Mouse (Mus musculus) CH12.LX (cell line): ENCODE data around the gene Pik3r1. TPM values are rescaled to one million over a fixed set of nuclear protein-coding genes. Genes with fewer than 3 reads are reported as not detected.

Experiments
- DNase-seq: peaks from one replicate; pipeline ENCODE4 v3.0.0-alpha.2; 2013; ENCODE audit errors: extremely low read depth
- H3K27ac ChIP-seq: 2 replicates; pipeline ENCODE4 v1.5.1; 2012; ENCODE audit warnings: low read depth, mild to moderate bottlenecking, control low read depth, moderate library complexity; ENCODE audit not compliant: insufficient read depth
- H3K27me3 ChIP-seq: replicated peaks from 2 replicates; pipeline ENCODE3; 2012; ENCODE audit warnings: inconsistent platforms
- H3K36me3 ChIP-seq, 2 experiments: replicated peaks in 1 of 2; 2 replicates each; pipeline versions ENCODE3 to v1.6.1; 2012; ENCODE audit warnings: inconsistent platforms in 1 of 2, low read length in 1 of 2, mild to moderate bottlenecking in 1 of 2, mixed read lengths in 1 of 2, moderate library complexity in 1 of 2; ENCODE audit not compliant: control insufficient read depth in 1 of 2, insufficient read depth in 1 of 2
- H3K4me1 ChIP-seq, 2 experiments: 2 replicates each; pipeline ENCODE4 v1.6.1; 2012; ENCODE audit warnings: inconsistent platforms in 1 of 2, moderate library complexity in 1 of 2; ENCODE audit not compliant: insufficient read depth in 2 of 2, control insufficient read depth in 1 of 2
- H3K4me2 ChIP-seq: 2 replicates; pipeline ENCODE4 v1.6.1; 2012; ENCODE audit warnings: low read depth, mild to moderate bottlenecking, control low read depth; ENCODE audit not compliant: poor library complexity, insufficient read depth, severe bottlenecking
- H3K4me3 ChIP-seq, 3 experiments: fragments of 150-350 bp in 1 of 3; sonication (generic) in 1 of 3; replicated peaks in 1 of 3; 2 replicates each; pipeline versions ENCODE3 to v1.5.1; 2011 to 2012; ENCODE audit warnings: low read depth in 2 of 3, low read length in 2 of 3, mild to moderate bottlenecking in 2 of 3, moderate library complexity in 2 of 3, control low read depth in 1 of 3, improper control_type of control experiment in 1 of 3, inconsistent platforms in 1 of 3, mixed read lengths in 1 of 3; ENCODE audit not compliant: poor library complexity in 1 of 3
- H3K79me2 ChIP-seq: replicated peaks from 2 replicates; pipeline ENCODE4 v1.6.1; 2012; ENCODE audit warnings: mild to moderate bottlenecking, moderate library complexity; ENCODE audit not compliant: control insufficient read depth, poor library complexity, insufficient read depth, severe bottlenecking; ENCODE audit errors: extremely low read depth
- H3K9ac ChIP-seq: 2 replicates; pipeline ENCODE4 v1.6.1; 2012; ENCODE audit warnings: low read depth, mild to moderate bottlenecking, control low read depth, moderate library complexity; ENCODE audit not compliant: insufficient read depth
- H3K9me3 ChIP-seq: replicated peaks from 2 replicates; pipeline ENCODE3; 2012; ENCODE audit warnings: low read length, inconsistent platforms, mixed read lengths
- BHLHE40 ChIP-seq: IDR thresholded peaks from 2 replicates; pipeline ENCODE4 v1.6.1; 2011; ENCODE audit warnings: mild to moderate bottlenecking, low read depth, low read length, improper control_type of control experiment
- CTCF ChIP-seq, 2 experiments: IDR thresholded peaks in 1 of 2; conservative IDR thresholded peaks in 1 of 2; 2 replicates each; pipeline ENCODE4 v1.5.1; 2011 to 2012; ENCODE audit warnings: low read depth in 2 of 2, low read length in 2 of 2, improper control_type of control experiment in 1 of 2, inconsistent platforms in 1 of 2, mild to moderate bottlenecking in 1 of 2, moderate library complexity in 1 of 2
- ELF1 ChIP-seq: IDR thresholded peaks from 2 replicates; pipeline ENCODE4 v1.6.1; 2014; ENCODE audit warnings: low read depth, mild to moderate bottlenecking, inconsistent platforms, low read length, improper control_type of control experiment
- EP300 ChIP-seq: IDR thresholded peaks from 2 replicates; pipeline ENCODE4 v1.6.1; 2011; ENCODE audit warnings: low read length, improper control_type of control experiment
- GABPA ChIP-seq: IDR thresholded peaks from 2 replicates; pipeline ENCODE4 v1.6.1; 2012; ENCODE audit warnings: low read depth, low read length, improper control_type of control experiment, inconsistent platforms; ENCODE audit not compliant: insufficient replicate concordance
- IRF4 ChIP-seq: IDR thresholded peaks from 2 replicates; pipeline ENCODE4 v1.6.1; 2014; ENCODE audit warnings: low read depth, mild to moderate bottlenecking, inconsistent platforms, low read length, improper control_type of control experiment
- KAT2A ChIP-seq: IDR thresholded peaks from 2 replicates; pipeline ENCODE4 v1.6.1; 2012; ENCODE audit warnings: low read length, improper control_type of control experiment, inconsistent platforms; ENCODE audit not compliant: insufficient replicate concordance
- MAFK ChIP-seq: IDR thresholded peaks from 2 replicates; pipeline ENCODE4 v1.6.1; 2011; ENCODE audit warnings: low read length, improper control_type of control experiment; ENCODE audit not compliant: insufficient replicate concordance
- MAX ChIP-seq: IDR thresholded peaks from 2 replicates; pipeline ENCODE4 v1.6.1; 2011; ENCODE audit warnings: low read length, improper control_type of control experiment
- MXI1 ChIP-seq: IDR thresholded peaks from 2 replicates; pipeline ENCODE4 v1.6.1; 2011; ENCODE audit warnings: mild to moderate bottlenecking, low read depth, low read length, improper control_type of control experiment
- NELFE ChIP-seq: IDR thresholded peaks from 2 replicates; pipeline ENCODE4 v1.6.1; 2011; ENCODE audit warnings: low read depth, low read length, improper control_type of control experiment
- PAX5 ChIP-seq: IDR thresholded peaks from 2 replicates; pipeline ENCODE4 v1.6.1; 2012; ENCODE audit warnings: low read length, inconsistent platforms, mixed read lengths
- POLR2A ChIP-seq: IDR thresholded peaks from 2 replicates; pipeline ENCODE4 v1.6.1; 2011; ENCODE audit warnings: low read depth, mild to moderate bottlenecking, improper control_type of control experiment, low read length
- RAD21 ChIP-seq: IDR thresholded peaks from 2 replicates; pipeline ENCODE4 v1.6.1; 2011; ENCODE audit warnings: low read depth, mild to moderate bottlenecking, low read length, improper control_type of control experiment, moderate library complexity
- RCOR1 ChIP-seq: conservative IDR thresholded peaks from 2 replicates; pipeline ENCODE4 v1.6.1; 2012; ENCODE audit warnings: low read depth, mild to moderate bottlenecking, inconsistent platforms, low read length, improper control_type of control experiment
- SIN3A ChIP-seq: IDR thresholded peaks from 2 replicates; pipeline ENCODE4 v1.6.1; 2012; ENCODE audit warnings: low read length, improper control_type of control experiment, inconsistent platforms
- SMC3 ChIP-seq: IDR thresholded peaks from 2 replicates; pipeline ENCODE4 v1.6.1; 2011; ENCODE audit warnings: low read depth, low read length, improper control_type of control experiment
- TCF12 ChIP-seq: IDR thresholded peaks from 2 replicates; pipeline ENCODE4 v1.6.1; 2014; ENCODE audit warnings: low read depth, mild to moderate bottlenecking, inconsistent platforms, low read length, improper control_type of control experiment
- USF2 ChIP-seq: conservative IDR thresholded peaks from 2 replicates; pipeline ENCODE4 v1.6.1; 2011; ENCODE audit warnings: low read depth, low read length, improper control_type of control experiment
- ZKSCAN1 ChIP-seq: IDR thresholded peaks from 2 replicates; pipeline ENCODE4 v1.6.1; 2012; ENCODE audit warnings: low read depth, inconsistent platforms, low read length, improper control_type of control experiment, borderline replicate concordance
- ZMIZ1 ChIP-seq: IDR thresholded peaks from 2 replicates; pipeline ENCODE4 v1.6.1; 2012; ENCODE audit warnings: low read depth, mild to moderate bottlenecking, inconsistent platforms, low read length, improper control_type of control experiment
- ZNF384 ChIP-seq: IDR thresholded peaks from 2 replicates; pipeline ENCODE4 v1.6.1; 2012; ENCODE audit warnings: low read depth, low read length, improper control_type of control experiment, inconsistent platforms
- dilution Hi-C: fragments of 300-500 bp; cut with MboI; formaldehyde crosslinking; loops from 2 replicates; pipeline ENCODE4 v1.14.3; 2020; ENCODE audit warnings: low sequenced_read_pairs; ENCODE audit not compliant: extremely low pct_unique_long_range_greater_than_20kb, extremely low pct_ligation_motif_present
- in situ Hi-C: fragments of 300-500 bp; cut with MboI; formaldehyde crosslinking; loops from 3 replicates; pipeline ENCODE4 v1.14.3; 2019; ENCODE audit warnings: low sequenced_read_pairs, low pct_ligation_motif_present, low pct_unique_long_range_greater_than_20kb, mixed read lengths
- polyA plus RNA-seq: library from polyadenylated mRNA; unstranded; fragments of >175 nt; gene quantifications from 2 replicates; pipeline ENCODE4 v1.2.1, GENCODE M21; 2012; ENCODE audit warnings: low read depth; ENCODE audit not compliant: insufficient read length
- total RNA-seq, 2 experiments: library from RNA; depleted of rRNA; stranded (reverse); fragments of 300-350 nt in 1 of 2; fragments of >200 nt in 1 of 2; gene quantifications; 2 replicates each; pipeline ENCODE4 v1.2.3; 2012 to 2014

Gene Pik3r1
- total and polyA plus RNA-seq, 3 experiments, result 17.5 to 21.0 (median 19.3) TPM

DNA sequence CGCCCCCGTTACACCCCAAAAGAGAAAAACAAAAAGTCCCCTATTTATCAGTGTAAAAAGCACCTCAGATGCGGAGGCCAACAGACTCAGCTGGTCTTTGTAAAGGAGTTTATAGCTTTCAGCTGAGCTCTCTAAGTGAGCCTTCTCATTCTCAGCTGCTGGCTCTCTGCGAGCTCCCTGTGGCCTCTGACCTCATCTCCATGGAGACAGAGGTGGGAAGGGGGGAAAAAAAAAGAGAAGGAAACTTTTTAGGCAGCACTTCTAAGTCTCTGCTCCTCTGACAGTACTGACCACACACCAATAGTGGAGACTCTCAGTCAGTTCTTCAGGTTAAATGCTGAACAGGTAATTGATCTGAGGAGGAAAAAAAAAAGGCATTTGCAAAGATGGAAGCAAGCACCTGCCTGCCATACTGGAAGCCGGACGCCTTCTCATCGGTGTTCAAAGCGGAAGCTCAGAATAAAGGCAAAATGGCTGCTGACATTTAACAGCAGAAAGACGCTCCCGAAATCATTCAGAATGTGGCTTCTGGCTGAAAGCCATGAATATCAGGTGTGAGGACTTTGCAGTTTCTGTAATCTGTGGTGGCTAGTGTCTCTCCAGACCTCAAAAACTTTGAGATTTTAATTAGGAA lies 45.4 kb upstream of the Pik3r1 start:
- DNase-seq, result no peak
- Histone ChIP-seq H3K9ac (no peak overlapping the region), H3K36me3 (no peaks in the 10 kb centered on the region), H3K79me2 (no peaks in the 10 kb centered on the region), H3K27me3 (no peaks in the 10 kb centered on the region), H3K4me2 (no peak overlapping the region), H3K4me3 (no peak overlapping the region), H3K9me3 (no peaks in the 10 kb centered on the region), H3K4me1 (no peaks in the 10 kb centered on the region; a peak in 1 of 4 replicates), H3K27ac (no peak overlapping the region)
- in situ Hi-C loops, result no loop called here
- dilution Hi-C loops, result no loop called here
- TF ChIP-seq MXI1 (no peak), RAD21 (no peak), KAT2A (no peak), MAFK (no peak), IRF4 (no peak)

DNA sequence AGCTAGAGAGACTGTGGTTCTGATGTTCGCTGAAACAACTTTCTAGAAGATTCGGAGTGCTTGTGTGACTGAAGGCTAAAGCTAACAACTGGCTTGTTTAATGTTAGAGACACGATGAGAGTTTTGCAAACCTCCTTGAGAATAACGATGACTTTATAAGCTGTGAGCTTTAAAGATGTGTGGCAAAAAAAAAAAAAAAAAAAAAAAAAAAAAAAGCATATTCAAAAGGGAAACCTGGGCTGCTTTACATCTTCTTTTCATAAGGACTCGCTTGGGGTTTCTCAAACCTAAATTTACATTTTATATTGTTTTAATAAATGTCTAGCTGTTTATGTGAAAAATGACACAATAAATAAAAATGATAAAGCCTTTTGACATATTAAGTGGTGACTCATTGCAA lies 44.3 kb upstream of the Pik3r1 start:
- Histone ChIP-seq H3K4me2 (peak overlapping the region; percentile 72), H3K4me3 (no peak overlapping the region), H3K27ac (no peak overlapping the region), H3K4me1 (no peaks in the 10 kb centered on the region; a peak in 1 of 4 replicates), H3K79me2 (no peaks in the 10 kb centered on the region), H3K9me3 (no peaks in the 10 kb centered on the region), H3K36me3 (no peaks in the 10 kb centered on the region), H3K27me3 (no peaks in the 10 kb centered on the region), H3K9ac (no peak overlapping the region)
- dilution Hi-C loops (no loop called here), in situ Hi-C loops (no loop called here)
- DNase-seq, result no peak
- no peak for TF ChIP-seq MXI1
- peak; percentile 90 for TF ChIP-seq ZNF384
- TF ChIP-seq IRF4, result no peak

DNA sequence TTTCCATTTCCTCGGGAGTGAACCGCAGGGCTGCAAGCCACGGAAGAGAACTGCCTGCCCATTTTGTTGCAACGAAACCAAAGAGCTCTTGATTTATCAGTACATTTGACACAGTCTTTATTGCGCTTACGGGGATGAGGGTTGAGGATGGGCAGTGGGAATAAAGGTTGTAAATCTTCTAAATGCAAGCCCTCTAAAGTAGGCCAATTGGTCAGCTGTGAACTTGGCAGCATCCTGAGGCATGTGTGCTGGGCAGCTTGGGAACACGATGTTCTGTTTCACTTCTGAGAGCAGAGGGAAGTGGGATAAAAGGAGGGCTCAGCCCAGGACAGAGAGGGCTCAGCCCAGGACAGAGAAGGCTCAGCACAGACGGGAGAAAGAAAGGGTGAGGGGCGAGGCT lies 43.9 kb upstream of the Pik3r1 start:
- dilution Hi-C loops, result no loop called here
- no peak overlapping the region for H3K27ac ChIP-seq
- in situ Hi-C loops, result no loop called here

More for the DNA sequence above, 43.9 kb upstream of the Pik3r1 start:
- Histone ChIP-seq H3K36me3 (no peaks in the 10 kb centered on the region), H3K4me2 (peak overlapping the region; percentile 72), H3K79me2 (no peaks in the 10 kb centered on the region), H3K9me3 (no peaks in the 10 kb centered on the region), H3K4me3 (no peak overlapping the region), H3K4me1 (no peaks in the 10 kb centered on the region; a peak in 1 of 4 replicates), H3K27me3 (no peaks in the 10 kb centered on the region), H3K9ac (no peak overlapping the region)
- no peak for TF ChIP-seq TCF12
- TF ChIP-seq EP300, result no peak
- TF ChIP-seq POLR2A, result no peak
- no peak for TF ChIP-seq RAD21
- TF ChIP-seq MAX, result no peak
- no peak for TF ChIP-seq PAX5
- no peak for TF ChIP-seq NELFE
- TF ChIP-seq ZMIZ1, result no peak
- TF ChIP-seq SMC3, result no peak
- no peak for TF ChIP-seq ELF1
- TF ChIP-seq GABPA, result no peak
- no peak for TF ChIP-seq SIN3A
- no peak for TF ChIP-seq BHLHE40
- TF ChIP-seq RCOR1, result no peak
- TF ChIP-seq USF2, result no peak
- no peak for TF ChIP-seq ZKSCAN1
- TF ChIP-seq IRF4, result no peak
- TF ChIP-seq KAT2A, result no peak
- no peak for TF ChIP-seq CTCF (conservative IDR thresholded peaks at IDR 0.05 in 1 of 2, IDR thresholded peaks at IDR 0.05 in 1 of 2; ENCODE audit: low read depth in 2 of 2, low read length in 2 of 2)
- DNase-seq, result no peak
